Mouse (Mus musculus) natural killer cell, adult 2 months (primary cell): Measurements from ENCODE around the gene Galns.
"Not testable (repeated sequence)": the region's sequence is repeated elsewhere in the genome, so short reads cannot be mapped to it uniquely, and the experiment has no call there.

Experiments used
- DNase-seq, 2 experiments: peaks; one replicate each; pipeline ENCODE4 v3.0.0; 2022; ENCODE audit warnings: low spot score in 2 of 2

Gene Galns

GRCm38 (mm10) chr8:122593240-122593639 is 18.0 kb downstream of the Galns start:
- no peak for DNase-seq

- DNase-seq = no peak
Measured at GRCm38 (mm10) chr8:122586749-122587148, 24.5 kb downstream of the Galns start.

GRCm38 (mm10) chr8:122586171-122586570 is 25.1 kb downstream of the Galns start:
- DNase-seq = no peak

GRCm38 (mm10) chr8:122585411-122585891 is 25.8 kb downstream of the Galns start:
- no peak for DNase-seq

GRCm38 (mm10) chr8:122584981-122585380 is 26.3 kb downstream of the Galns start:
- no peak for DNase-seq

GRCm38 (mm10) chr8:122580926-122581325 is 30.3 kb downstream of the Galns start:
- DNase-seq = no peak

- DNase-seq = no peak
Measured at GRCm38 (mm10) chr8:122579196-122579595, 32.1 kb downstream of the Galns start.

- DNase-seq = no peak
Measured at GRCm38 (mm10) chr8:122577116-122577515, 34.1 kb downstream of the Galns start.

GRCm38 (mm10) chr8:122576648-122577022 is 34.6 kb downstream of the Galns start, which contains the start of gene Aprt:
Aprt (minus strand) TSS chr8:122576909.
- peak; percentile 91 to 96 for DNase-seq

- DNase-seq = no peak
Measured at GRCm38 (mm10) chr8:122575735-122576647, 35.3 kb downstream of the Galns start.

- no peak for DNase-seq
Measured at GRCm38 (mm10) chr8:122575286-122575685, 36.0 kb downstream of the Galns start.

GRCm38 (mm10) chr8:122574667-122575251 is 36.5 kb downstream of the Galns start:
- DNase-seq = no peak

- no peak for DNase-seq
Measured at GRCm38 (mm10) chr8:122574264-122574663, 37.0 kb downstream of the Galns start.

GRCm38 (mm10) chr8:122573577-122573976 is 37.7 kb downstream of the Galns start:
- no peak for DNase-seq

- DNase-seq = not testable (repeated sequence)
Measured at GRCm38 (mm10) chr8:122573176-122573575, 38.1 kb downstream of the Galns start.

GRCm38 (mm10) chr8:122572751-122573150 is 38.5 kb downstream of the Galns start:
- DNase-seq = no peak

GRCm38 (mm10) chr8:122571750-122572267 is 39.5 kb downstream of the Galns start:
- no peak for DNase-seq

GRCm38 (mm10) chr8:122571153-122571552 is 40.1 kb downstream of the Galns start:
- DNase-seq = no peak

- no peak for DNase-seq
Measured at GRCm38 (mm10) chr8:122569996-122570395, 41.3 kb downstream of the Galns start.

GRCm38 (mm10) chr8:122569329-122569728 is 41.9 kb downstream of the Galns start:
- no peak for DNase-seq

GRCm38 (mm10) chr8:122568881-122569309 is 42.4 kb downstream of the Galns start:
- DNase-seq = no peak

- DNase-seq = peak; percentile 71 to 90
Measured at GRCm38 (mm10) chr8:122568109-122568504, 43.2 kb downstream of the Galns start.
